Mouse (Mus musculus): Measurements from ENCODE around the gene Rgs3.
"Not testable (repeated sequence)": the region's sequence is repeated elsewhere in the genome, so short reads cannot be mapped to it uniquely, and the experiment has no call there.

GRCm38 (mm10) chr4:62593546-62594240 is 34.0 kb downstream of the Rgs3 start:
- TF ChIP-seq CTCF (IDR thresholded peaks at IDR 0.05; ENCODE audit: borderline replicate concordance, insufficient read depth, low read length); POLR2A (IDR thresholded peaks at IDR 0.05; ENCODE audit: low read depth, low read length): not testable (repeated sequence)
